Mouse (Mus musculus) heart, postnatal 0 days (tissue): ENCODE measurements around the gene Tex44.

Experiments
- CTCF ChIP-seq: IDR thresholded peaks from 2 replicates; pipeline ENCODE4 v1.5.1; 2016; ENCODE audit warnings: antibody characterized with exemption, control low read depth, low read depth
- EP300 ChIP-seq: IDR thresholded peaks from 2 replicates; pipeline ENCODE4 v1.6.1; 2016; ENCODE audit warnings: antibody characterized with exemption, low read depth

GRCm38 (mm10) chr1:86415144-86415543, 11.0 kb upstream of the Tex44 start:
- no peak for TF ChIP-seq CTCF
- no peak for TF ChIP-seq EP300
